Mouse (Mus musculus) heart, embryonic 16.5 days (tissue): Measurements from ENCODE around the gene Slf1. TPM values are rescaled to one million over a fixed set of nuclear protein-coding genes. Genes with fewer than 3 reads are reported as not detected.
"Not testable (repeated sequence)": the region's sequence is repeated elsewhere in the genome, so short reads cannot be mapped to it uniquely, and the experiment has no call there.

Experiments
- ATAC-seq: fragments of 200-750 bp; cut with Nextera tagmentation; replicated peaks from 2 replicates; pipeline ENCODE4 v1.8.0; 2017; ENCODE audit warnings: moderate number of reproducible peaks; ENCODE audit not compliant: insufficient read depth, low FRiP score; ENCODE audit errors: extremely low read depth
- H3K27ac ChIP-seq: fragments of 300-500 bp; sonication (generic); 2 replicates; pipeline ENCODE4 v1.5.1; 2014; ENCODE audit warnings: mild to moderate bottlenecking, low read length, control low read depth, moderate library complexity
- H3K27me3 ChIP-seq: fragments of 300-500 bp; sonication (generic); 2 replicates; pipeline ENCODE4 v1.6.1; 2014; ENCODE audit warnings: low read length, mixed read lengths; ENCODE audit not compliant: control insufficient read depth, insufficient read depth
- H3K36me3 ChIP-seq: fragments of 300-500 bp; sonication (generic); 2 replicates; pipeline ENCODE4 v1.6.1; 2014; ENCODE audit not compliant: control insufficient read depth, insufficient read depth
- H3K4me1 ChIP-seq: fragments of 300-500 bp; sonication (generic); 2 replicates; pipeline ENCODE4 v1.6.1; 2014; ENCODE audit warnings: low read length, mixed read lengths; ENCODE audit not compliant: control insufficient read depth, insufficient read depth
- H3K4me2 ChIP-seq: fragments of 300-500 bp; sonication (generic); 2 replicates; pipeline ENCODE4 v1.6.1; 2014; ENCODE audit warnings: low read depth, mild to moderate bottlenecking, control low read depth, low read length
- H3K4me3 ChIP-seq: fragments of 300-500 bp; sonication (generic); 2 replicates; pipeline ENCODE4 v1.5.1; 2014; ENCODE audit warnings: mild to moderate bottlenecking, control low read depth, low read length
- H3K9ac ChIP-seq: fragments of 300-500 bp; sonication (generic); 2 replicates; pipeline ENCODE4 v1.6.1; 2014; ENCODE audit warnings: low read length, control low read depth
- H3K9me3 ChIP-seq: fragments of 300-500 bp; sonication (generic); replicated peaks from 2 replicates; pipeline ENCODE4 v1.6.1; 2016; ENCODE audit warnings: low read length; ENCODE audit not compliant: control insufficient read depth
- WGBS: fragments of 180-500 bp; shearing (Covaris S2); extraction: QIAGEN DNeasy Blood & Tissue Kit; methylation state at CpG from one replicate; pipeline ENCODE4 v1.1.7; 2014; 5-methylcytosine and 5-hydroxymethylcytosine counted together
- polyA plus RNA-seq: library from polyadenylated mRNA; unstranded; fragments of >200 nt; fragmentation: Nextera tagmentation; extraction: Ambion mirVana; gene quantifications from 2 replicates; pipeline ENCODE4 v1.2.1, GENCODE M21; 2015

The Slf1 gene
- polyA plus RNA-seq, 1 experiment from 2014 or later: 21.1 TPM

GRCm38 (mm10) chr13:77092876-77093275 lies 42.4 kb downstream of the Slf1 start:
- WGBS: 96% methylated on average over 1 of the region's 1 CpGs
- not testable (repeated sequence) for H3K9ac ChIP-seq, H3K27ac ChIP-seq, H3K9me3 ChIP-seq, H3K27me3 ChIP-seq, H3K4me2 ChIP-seq, H3K4me3 ChIP-seq, H3K4me1 ChIP-seq, H3K36me3 ChIP-seq, ATAC-seq

DNA sequence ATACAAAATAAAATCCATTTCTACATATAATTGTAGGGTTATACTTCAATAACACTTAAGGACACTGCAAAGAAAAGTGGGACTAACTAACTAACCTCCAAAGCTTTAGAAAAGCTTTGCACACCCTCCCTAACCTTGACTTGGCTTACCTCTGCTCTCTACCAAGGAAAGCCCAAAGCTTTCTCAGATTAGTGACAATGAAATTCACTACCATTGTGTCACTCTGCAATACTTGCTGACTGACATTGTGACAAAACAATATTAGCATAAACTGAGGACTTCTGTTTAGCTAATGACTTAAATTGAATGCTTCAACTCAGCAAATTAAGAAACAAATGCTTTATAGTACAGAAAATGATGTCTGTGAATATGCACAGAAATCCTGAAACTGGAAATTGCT lies 63.2 kb downstream of the Slf1 start:
- H3K9me3 ChIP-seq: peaks cover 4% of the 10 kb centered on the region
- no peaks in the 10 kb centered on the region for H3K27me3 ChIP-seq
- H3K4me3 ChIP-seq: no peak overlapping the region
- H3K36me3 ChIP-seq: peaks cover 2% of the 10 kb centered on the region
- H3K4me2 ChIP-seq: no peak overlapping the region
- no peak overlapping the region for H3K27ac ChIP-seq
- no peak overlapping the region for H3K9ac ChIP-seq
- no peaks in the 10 kb centered on the region for H3K4me1 ChIP-seq
- no peak for ATAC-seq

DNA sequence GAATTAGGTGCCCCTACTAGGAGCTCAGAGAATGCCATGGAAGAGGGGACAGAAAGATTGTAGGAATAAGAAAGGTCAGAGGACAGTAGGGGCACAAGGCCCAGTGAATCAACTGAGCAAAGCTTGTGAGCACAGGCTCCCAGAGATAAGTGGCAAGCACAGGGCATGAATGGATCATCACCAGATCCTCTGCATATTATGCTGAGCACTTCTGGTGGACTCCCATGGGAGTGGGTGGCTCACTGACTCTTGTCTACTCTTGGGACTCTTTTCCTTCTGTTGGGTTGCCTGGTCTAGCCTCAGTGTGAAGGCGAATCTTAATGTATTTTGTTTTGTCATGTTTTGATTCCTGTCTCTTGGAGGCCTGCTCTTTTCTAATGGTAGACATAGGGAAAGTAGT lies 66.4 kb downstream of the Slf1 start:
- H3K27ac ChIP-seq: no peak overlapping the region
- H3K4me2 ChIP-seq: no peak overlapping the region
- no peaks in the 10 kb centered on the region for H3K27me3 ChIP-seq
- 100% methylated on average over 1 of the region's 1 CpGs for WGBS
- no peaks in the 10 kb centered on the region for H3K9me3 ChIP-seq
- H3K4me3 ChIP-seq: no peak overlapping the region
- H3K9ac ChIP-seq: no peak overlapping the region
- no peaks in the 10 kb centered on the region; the same call in 1 of the 2 replicates for H3K36me3 ChIP-seq
- no peaks in the 10 kb centered on the region for H3K4me1 ChIP-seq
- no peak for ATAC-seq

DNA sequence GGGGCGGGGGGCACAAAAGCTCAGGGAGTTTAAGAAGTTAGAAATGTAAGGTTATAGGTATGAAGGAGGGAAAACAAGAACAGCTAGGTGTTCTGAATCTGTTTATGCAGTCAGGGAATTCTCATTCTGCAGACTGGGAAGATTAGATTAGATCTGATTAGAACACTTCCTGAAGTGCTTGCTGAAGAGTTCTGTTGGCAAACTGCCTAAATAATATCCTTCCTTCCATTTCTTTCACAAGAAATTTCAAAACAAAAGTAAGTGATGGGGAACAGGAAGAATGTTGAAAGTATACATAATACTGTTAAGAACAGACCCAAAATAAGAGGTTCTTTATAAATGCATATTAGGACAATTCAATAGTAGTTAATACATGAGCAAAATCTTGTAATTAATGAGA lies 72.1 kb downstream of the Slf1 start:
- Histone ChIP-seq H3K27ac (no peak overlapping the region), H3K4me3 (no peak overlapping the region), H3K4me2 (no peak overlapping the region), H3K36me3 (no peaks in the 10 kb centered on the region), H3K4me1 (no peaks in the 10 kb centered on the region), H3K9me3 (no peaks in the 10 kb centered on the region), H3K9ac (no peak overlapping the region), H3K27me3 (no peaks in the 10 kb centered on the region)
- 88% methylated on average over 1 of the region's 1 CpGs for WGBS
- no peak for ATAC-seq

DNA sequence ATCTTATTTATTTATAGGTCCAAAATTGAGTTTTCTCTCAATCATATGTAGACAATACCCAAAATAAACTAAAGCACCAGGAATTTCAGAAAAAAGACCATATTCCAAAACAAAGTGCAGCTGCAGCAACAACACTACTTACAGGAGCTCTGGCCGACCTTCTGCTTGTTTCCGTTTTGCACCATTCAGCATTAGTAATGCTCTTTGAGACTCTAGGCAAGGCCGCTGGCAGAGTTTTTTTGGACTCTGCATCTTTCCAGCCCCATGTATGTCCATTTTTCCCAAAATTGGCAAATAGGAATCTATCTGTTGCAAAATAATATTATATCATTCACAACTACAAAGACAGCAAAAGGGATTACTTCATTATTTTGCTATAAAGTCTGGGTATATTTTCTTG lies 85.5 kb downstream of the Slf1 start:
- no peaks in the 10 kb centered on the region for H3K36me3 ChIP-seq
- H3K4me3 ChIP-seq: no peak overlapping the region
- H3K27me3 ChIP-seq: no peaks in the 10 kb centered on the region
- no peaks in the 10 kb centered on the region for H3K9me3 ChIP-seq
- no peaks in the 10 kb centered on the region for H3K4me1 ChIP-seq
- 81% methylated on average over 3 of the region's 3 CpGs for WGBS
- H3K27ac ChIP-seq: no peak overlapping the region
- no peak overlapping the region for H3K9ac ChIP-seq
- H3K4me2 ChIP-seq: no peak overlapping the region
- ATAC-seq: no peak

DNA sequence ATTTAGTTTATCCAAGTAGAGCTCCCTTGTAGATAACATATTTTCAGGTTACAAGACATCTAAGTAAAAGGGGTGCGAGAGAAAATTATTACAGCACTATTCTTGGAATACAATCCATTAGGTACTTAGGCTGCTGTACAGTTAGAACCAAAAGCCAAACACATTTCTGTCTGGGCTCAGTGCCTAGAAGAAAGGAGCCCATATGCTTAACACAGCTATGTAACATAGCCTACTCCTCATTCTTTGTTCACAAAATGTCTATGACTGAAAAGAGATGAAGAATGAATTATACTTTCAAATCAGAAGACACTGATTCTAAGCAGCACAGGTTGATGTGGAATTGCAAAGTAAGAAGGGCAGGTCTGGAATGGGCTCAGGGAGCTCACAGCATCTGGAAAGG lies 86.8 kb downstream of the Slf1 start:
- Histone ChIP-seq H3K4me1 (no peaks in the 10 kb centered on the region), H3K9me3 (no peaks in the 10 kb centered on the region), H3K9ac (no peak overlapping the region), H3K27me3 (no peaks in the 10 kb centered on the region), H3K4me2 (no peak overlapping the region), H3K27ac (no peak overlapping the region), H3K36me3 (no peaks in the 10 kb centered on the region), H3K4me3 (no peak overlapping the region)
- ATAC-seq: no peak
- WGBS: 80% methylated on average over 1 of the region's 1 CpGs

- no peaks in the 10 kb centered on the region for H3K4me1 ChIP-seq
- WGBS: 60% methylated on average over 6 of the region's 6 CpGs
- H3K9ac ChIP-seq: no peak overlapping the region
- H3K4me2 ChIP-seq: no peak overlapping the region
- ATAC-seq: no peak
- H3K9me3 ChIP-seq: no peaks in the 10 kb centered on the region
- H3K4me3 ChIP-seq: no peak overlapping the region
- H3K27me3 ChIP-seq: no peaks in the 10 kb centered on the region
- no peak overlapping the region for H3K27ac ChIP-seq
- H3K36me3 ChIP-seq: no peaks in the 10 kb centered on the region
These were observed 87.9 kb downstream of the Slf1 start for GRCm38 (mm10) chr13:77047179-77047931.

DNA sequence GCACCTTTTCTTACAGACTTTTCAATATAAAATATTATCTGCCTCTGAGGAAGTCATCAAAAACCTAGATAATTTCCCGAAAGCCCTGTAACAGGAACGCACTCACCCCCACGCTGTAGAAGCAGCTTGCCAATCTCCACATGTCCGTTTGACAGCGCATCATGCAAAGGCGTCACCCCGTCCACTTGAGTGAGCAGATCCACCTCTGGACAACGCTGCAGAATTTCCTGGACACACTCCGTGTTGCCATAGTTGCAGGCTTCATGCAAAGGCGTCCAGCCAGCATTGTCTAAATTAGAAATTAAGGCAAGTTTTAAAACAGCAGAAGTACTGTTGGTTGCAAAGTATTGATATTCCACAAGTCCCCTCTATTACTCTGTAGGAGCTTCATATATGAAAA lies 88.9 kb downstream of the Slf1 start:
- H3K4me1 ChIP-seq: no peaks in the 10 kb centered on the region
- 59% methylated on average over 10 of the region's 10 CpGs for WGBS
- H3K27me3 ChIP-seq: no peaks in the 10 kb centered on the region
- H3K27ac ChIP-seq: no peak overlapping the region
- no peaks in the 10 kb centered on the region for H3K9me3 ChIP-seq
- no peak overlapping the region for H3K4me3 ChIP-seq
- no peak for ATAC-seq
- no peaks in the 10 kb centered on the region for H3K36me3 ChIP-seq
- no peak overlapping the region for H3K9ac ChIP-seq
- no peak overlapping the region for H3K4me2 ChIP-seq

GRCm38 (mm10) chr13:77045375-77045774 lies 89.9 kb downstream of the Slf1 start:
- Histone ChIP-seq H3K36me3 (no peaks in the 10 kb centered on the region), H3K4me2 (no peak overlapping the region), H3K9me3 (no peaks in the 10 kb centered on the region), H3K4me3 (no peak overlapping the region), H3K27me3 (no peaks in the 10 kb centered on the region), H3K27ac (no peak overlapping the region), H3K4me1 (no peaks in the 10 kb centered on the region), H3K9ac (no peak overlapping the region)
- no peak for ATAC-seq
- WGBS: 85% methylated on average over 1 of the region's 1 CpGs
